Mouse (Mus musculus) stomach, embryonic 15.5 days (tissue): ENCODE results near the gene Kcna4. TPM values are rescaled to one million over a fixed set of nuclear protein-coding genes. Genes with fewer than 3 reads are reported as not detected.

Source experiments
- ATAC-seq: fragments of 200-750 bp; cut with Nextera tagmentation; 2 replicates; pipeline ENCODE4 v1.8.0; 2017; ENCODE audit warnings: low read depth, moderate number of reproducible peaks, moderate TSS enrichment; ENCODE audit not compliant: insufficient read depth, low FRiP score
- H3K27ac ChIP-seq: fragments of 300-500 bp; sonication (generic); 2 replicates; pipeline ENCODE4 v1.5.1; 2015; ENCODE audit warnings: mild to moderate bottlenecking, inconsistent platforms
- H3K27me3 ChIP-seq: fragments of 300-500 bp; sonication (generic); replicated peaks from 2 replicates; pipeline ENCODE4 v1.6.1; 2015; ENCODE audit warnings: inconsistent platforms
- H3K36me3 ChIP-seq: fragments of 300-500 bp; sonication (generic); 2 replicates; pipeline ENCODE4 v1.6.1; 2015; ENCODE audit warnings: inconsistent platforms
- H3K4me1 ChIP-seq: fragments of 300-500 bp; sonication (generic); 2 replicates; pipeline ENCODE4 v1.6.1; 2015; ENCODE audit warnings: inconsistent platforms
- H3K4me2 ChIP-seq: fragments of 300-500 bp; sonication (generic); 2 replicates; pipeline ENCODE4 v1.6.1; 2015; ENCODE audit warnings: mild to moderate bottlenecking, inconsistent platforms
- H3K4me3 ChIP-seq: fragments of 300-500 bp; sonication (generic); replicated peaks from 2 replicates; pipeline ENCODE4 v1.5.1; 2015; ENCODE audit warnings: inconsistent platforms
- H3K9ac ChIP-seq: fragments of 300-500 bp; sonication (generic); 2 replicates; pipeline ENCODE4 v1.6.1; 2015; ENCODE audit warnings: inconsistent platforms
- H3K9me3 ChIP-seq: fragments of 300-500 bp; sonication (generic); 2 replicates; pipeline ENCODE4 v1.6.1; 2016; ENCODE audit warnings: inconsistent platforms
- WGBS: fragments of 180-500 bp; shearing (Covaris S2); methylation state at CpG from one replicate; pipeline ENCODE4 v1.1.7; 2015; 5-methylcytosine and 5-hydroxymethylcytosine counted together
- polyA plus RNA-seq: library from polyadenylated mRNA; unstranded; fragments of >200 nt; fragmentation: Nextera tagmentation; extraction: Ambion mirVana; gene quantifications from 2 replicates; pipeline ENCODE4 v1.2.1, GENCODE M21; 2015

Kcna4 gene
- 0.73 and 0.83 TPM in 2 replicates for polyA plus RNA-seq

GRCm38 (mm10) chr2:107289990-107290696 is at the start of gene Kcna4:
Kcna4 (plus strand) TSS chr2:107290639.
- Histone ChIP-seq H3K9ac (no peak within 1 kb of the TSS), H3K27me3 (0 out of 2 replicates have a peak, but pooled peaks cover 4% of the 10 kb centered on the region), H3K27ac (no peak within 1 kb of the TSS), H3K4me3 (peak within 1 kb of the TSS; percentile 39), H3K36me3 (no peaks in the 10 kb centered on the region), H3K9me3 (no peaks in the 10 kb centered on the region), H3K4me2 (peak within 1 kb of the TSS; percentile 70), H3K4me1 (0 out of 2 replicates have a peak, but pooled peaks cover 3% of the 10 kb centered on the region)
- peak; percentile 94 for ATAC-seq
- WGBS: 5% methylated on average over 24 of the region's 24 CpGs

- ATAC-seq: no peak
- Histone ChIP-seq H3K27me3 (no peaks in the 10 kb centered on the region), H3K9ac (no peak overlapping the region), H3K4me1 (no peaks in the 10 kb centered on the region), H3K36me3 (no peaks in the 10 kb centered on the region), H3K27ac (no peak overlapping the region), H3K9me3 (no peaks in the 10 kb centered on the region), H3K4me3 (no peak overlapping the region), H3K4me2 (no peak overlapping the region)
- WGBS: 66% methylated on average over 3 of the region's 3 CpGs
Observed at GRCm38 (mm10) chr2:107258091-107258490, 32.3 kb upstream of the Kcna4 start.

GRCm38 (mm10) chr2:107266251-107266650 is 24.2 kb upstream of the Kcna4 start:
- no peaks in the 10 kb centered on the region for H3K27me3 ChIP-seq
- no peak overlapping the region for H3K27ac ChIP-seq
- no peak for ATAC-seq
- no peak overlapping the region for H3K4me2 ChIP-seq
- H3K36me3 ChIP-seq: no peaks in the 10 kb centered on the region
- H3K9ac ChIP-seq: no peak overlapping the region
- H3K4me3 ChIP-seq: no peak overlapping the region
- WGBS: 67% methylated on average over 2 of the region's 2 CpGs
- H3K9me3 ChIP-seq: no peaks in the 10 kb centered on the region
- no peaks in the 10 kb centered on the region for H3K4me1 ChIP-seq

GRCm38 (mm10) chr2:107270050-107270449 is 20.4 kb upstream of the Kcna4 start:
- no peak for ATAC-seq
- 74% methylated on average over 3 of the region's 3 CpGs for WGBS

GRCm38 (mm10) chr2:107290697-107291019 is 219 bp downstream of the Kcna4 start:
- Histone ChIP-seq H3K9ac (no peak overlapping the region), H3K27me3 (0 out of 2 replicates have a peak, but pooled peaks cover 4% of the 10 kb centered on the region), H3K36me3 (no peaks in the 10 kb centered on the region), H3K4me3 (peak overlapping the region; percentile 39), H3K4me2 (peak overlapping the region; percentile 70), H3K4me1 (0 out of 2 replicates have a peak, but pooled peaks cover 3% of the 10 kb centered on the region), H3K27ac (no peak overlapping the region), H3K9me3 (no peaks in the 10 kb centered on the region)
- ATAC-seq: peak; percentile 20; the same call in 1 of the 2 replicates
- under 1% methylated on average over 12 of the region's 12 CpGs for WGBS

More at GRCm38 (mm10) chr2:107270050-107270449, 20.4 kb upstream of the Kcna4 start:
- H3K27ac ChIP-seq: no peak overlapping the region
- no peak overlapping the region for H3K9ac ChIP-seq
- no peak overlapping the region for H3K4me2 ChIP-seq
- H3K4me3 ChIP-seq: no peak overlapping the region
- no peaks in the 10 kb centered on the region for H3K36me3 ChIP-seq
- no peaks in the 10 kb centered on the region for H3K4me1 ChIP-seq
- no peaks in the 10 kb centered on the region for H3K9me3 ChIP-seq
- H3K27me3 ChIP-seq: no peaks in the 10 kb centered on the region

- Histone ChIP-seq H3K9me3 (no peaks in the 10 kb centered on the region), H3K4me3 (peak overlapping the region; percentile 39), H3K9ac (no peak overlapping the region), H3K27me3 (0 out of 2 replicates have a peak, but pooled peaks cover 4% of the 10 kb centered on the region), H3K36me3 (no peaks in the 10 kb centered on the region), H3K4me1 (0 out of 2 replicates have a peak, but pooled peaks cover 3% of the 10 kb centered on the region), H3K27ac (no peak overlapping the region), H3K4me2 (peak overlapping the region; percentile 70)
- WGBS: 3% methylated on average over 16 of the region's 16 CpGs
- ATAC-seq: no peak
Observed at GRCm38 (mm10) chr2:107291142-107291541, 703 bp downstream of the Kcna4 start.

GRCm38 (mm10) chr2:107294521-107294920 is 4.1 kb downstream of the Kcna4 start:
- Histone ChIP-seq H3K27ac (no peak overlapping the region), H3K9me3 (no peaks in the 10 kb centered on the region), H3K4me1 (0 out of 2 replicates have a peak, but pooled peaks cover 3% of the 10 kb centered on the region), H3K27me3 (0 out of 2 replicates have a peak, but pooled peaks cover 4% of the 10 kb centered on the region), H3K4me3 (no peak overlapping the region), H3K4me2 (no peak overlapping the region), H3K36me3 (no peaks in the 10 kb centered on the region), H3K9ac (no peak overlapping the region)
- ATAC-seq: no peak
- 90% methylated on average over 7 of the region's 7 CpGs for WGBS

- Histone ChIP-seq H3K4me2 (no peak overlapping the region), H3K9me3 (no peaks in the 10 kb centered on the region), H3K36me3 (no peaks in the 10 kb centered on the region), H3K27me3 (no peaks in the 10 kb centered on the region), H3K4me3 (no peak overlapping the region), H3K9ac (no peak overlapping the region), H3K27ac (no peak overlapping the region), H3K4me1 (no peaks in the 10 kb centered on the region)
- no peak for ATAC-seq
- 87% methylated on average over 4 of the region's 4 CpGs for WGBS
Observed at GRCm38 (mm10) chr2:107301886-107302285, 11.4 kb downstream of the Kcna4 start.

GRCm38 (mm10) chr2:107304707-107305106 is 14.3 kb downstream of the Kcna4 start:
- no peaks in the 10 kb centered on the region for H3K36me3 ChIP-seq
- WGBS: 77% methylated on average over 3 of the region's 3 CpGs
- no peaks in the 10 kb centered on the region for H3K9me3 ChIP-seq
- no peaks in the 10 kb centered on the region for H3K27me3 ChIP-seq
- H3K4me2 ChIP-seq: no peak overlapping the region
- no peak overlapping the region for H3K9ac ChIP-seq
- no peak overlapping the region for H3K27ac ChIP-seq
- no peak for ATAC-seq
- H3K4me1 ChIP-seq: no peaks in the 10 kb centered on the region
- H3K4me3 ChIP-seq: no peak overlapping the region

GRCm38 (mm10) chr2:107306077-107306476 is 15.6 kb downstream of the Kcna4 start:
- Histone ChIP-seq H3K9me3 (no peaks in the 10 kb centered on the region), H3K27ac (no peak overlapping the region), H3K27me3 (no peaks in the 10 kb centered on the region), H3K4me2 (no peak overlapping the region), H3K36me3 (no peaks in the 10 kb centered on the region), H3K4me3 (no peak overlapping the region), H3K9ac (no peak overlapping the region), H3K4me1 (no peaks in the 10 kb centered on the region)
- 66% methylated on average over 4 of the region's 4 CpGs for WGBS
- ATAC-seq: no peak

- Histone ChIP-seq H3K4me3 (no peak overlapping the region), H3K4me1 (no peaks in the 10 kb centered on the region), H3K27me3 (no peaks in the 10 kb centered on the region), H3K36me3 (no peaks in the 10 kb centered on the region), H3K27ac (no peak overlapping the region), H3K9ac (no peak overlapping the region), H3K4me2 (no peak overlapping the region), H3K9me3 (no peaks in the 10 kb centered on the region)
- ATAC-seq: no peak
Observed at GRCm38 (mm10) chr2:107318636-107319035, 28.2 kb downstream of the Kcna4 start.

- no peak overlapping the region for H3K4me3 ChIP-seq
- no peak for ATAC-seq
- no peak overlapping the region for H3K4me2 ChIP-seq
- H3K4me1 ChIP-seq: no peaks in the 10 kb centered on the region
- H3K9me3 ChIP-seq: no peaks in the 10 kb centered on the region
- H3K27ac ChIP-seq: no peak overlapping the region
- H3K27me3 ChIP-seq: no peaks in the 10 kb centered on the region
- no peaks in the 10 kb centered on the region for H3K36me3 ChIP-seq
- WGBS: 74% methylated on average over 4 of the region's 4 CpGs
- H3K9ac ChIP-seq: no peak overlapping the region
Observed at GRCm38 (mm10) chr2:107321596-107322226, 31.3 kb downstream of the Kcna4 start.
